Mouse (Mus musculus) adrenal gland, adult 8-10 months (tissue): Measurements from ENCODE around the gene Snrpe. TPM values are rescaled to one million over a fixed set of nuclear protein-coding genes. Genes with fewer than 3 reads are reported as not detected.

ENCODE experiments used
- total RNA-seq, 4 experiments: library from RNA; stranded (reverse); gene quantifications; 2 replicates each; pipeline ENCODE4 v1.2.4; 2022

Gene Snrpe
- total RNA-seq, 4 experiments from 2014 or later = 98.3 to 118 (median 103) TPM

Other genes starting within 250 kb of the Snrpe start
- gene Etnk2, start 246.7 kb downstream of the Snrpe start, total RNA-seq = 10 to 100 TPM in 2 of 4 experiments, 1 to 10 TPM in 2; 6.0 to 34.7 (median 13.4) TPM
- 10 to 100 TPM; 14.7 to 25.2 (median 18.0) TPM for gene Sox13, start 185.9 kb downstream of the Snrpe start, total RNA-seq
- 10 to 100 TPM in 3 of 4 experiments, 1 to 10 TPM in 1; 8.8 to 25.1 (median 17.5) TPM for gene Zbed6, start 50.6 kb upstream of the Snrpe start, total RNA-seq
- gene Gm38394, start 51.0 kb upstream of the Snrpe start, total RNA-seq = 10 to 100 TPM; 23.4 to 37.3 (median 27.2) TPM
- under 1 TPM in 3 of 4 experiments, not detected in 1; 0.45 to 0.65 (median 0.62) TPM for gene Lax1, start 79.8 kb upstream of the Snrpe start, total RNA-seq
- gene Atp2b4, start 190.8 kb upstream of the Snrpe start, total RNA-seq = 10 to 100 TPM; 32.1 to 71.7 (median 45.6) TPM